Mouse (Mus musculus) A20 (cell line): ENCODE results near the gene Mtmr3.
"Not testable (repeated sequence)": the region's sequence is repeated elsewhere in the genome, so short reads cannot be mapped to it uniquely, and the experiment has no call there.

ENCODE experiments used
- DNase-seq: peaks from one replicate; pipeline ENCODE4 v3.0.0-alpha.2; 2011; ENCODE audit warnings: low read depth, low spot score

Mtmr3 gene

DNA sequence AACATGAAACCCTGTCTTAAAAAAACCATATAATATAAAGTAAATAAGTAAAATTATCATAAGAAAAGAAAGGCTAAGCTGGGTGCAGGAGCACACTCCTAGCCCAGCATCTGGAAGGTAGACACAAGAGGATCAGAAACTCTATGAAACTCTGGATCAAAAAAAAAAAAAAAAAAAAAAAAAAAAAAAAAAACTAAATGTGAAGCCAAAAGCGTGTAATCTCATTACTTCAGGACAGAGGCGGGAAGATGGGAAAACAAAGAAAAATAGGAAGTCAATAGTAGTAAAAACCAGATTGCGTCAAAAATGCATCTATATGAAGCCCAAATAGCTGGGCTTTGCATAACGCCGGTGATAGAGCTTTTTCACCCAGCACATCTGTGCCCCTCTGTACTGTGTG, 7.2 kb upstream of the Mtmr3 start:
- no peak for DNase-seq

DNA sequence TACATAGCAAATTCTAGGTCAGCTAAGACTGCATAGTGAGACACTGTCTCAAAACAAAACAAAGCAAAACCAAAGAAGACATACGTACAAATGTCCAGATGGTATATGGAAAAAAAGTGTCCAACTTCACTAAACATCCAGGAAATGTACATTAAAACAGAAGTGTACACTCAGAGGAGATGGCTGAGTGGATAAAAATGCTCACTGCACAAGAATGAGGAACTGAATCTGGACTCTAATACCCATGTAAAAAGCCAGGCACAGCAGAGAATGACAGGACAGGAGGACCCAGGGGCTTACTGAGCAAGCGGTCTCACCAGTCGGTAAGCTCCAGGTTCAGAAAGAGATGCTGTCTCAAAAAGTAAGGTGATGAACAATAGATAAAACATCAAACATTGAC, 5.3 kb upstream of the Mtmr3 start:
- DNase-seq: peak; percentile 85

DNA sequence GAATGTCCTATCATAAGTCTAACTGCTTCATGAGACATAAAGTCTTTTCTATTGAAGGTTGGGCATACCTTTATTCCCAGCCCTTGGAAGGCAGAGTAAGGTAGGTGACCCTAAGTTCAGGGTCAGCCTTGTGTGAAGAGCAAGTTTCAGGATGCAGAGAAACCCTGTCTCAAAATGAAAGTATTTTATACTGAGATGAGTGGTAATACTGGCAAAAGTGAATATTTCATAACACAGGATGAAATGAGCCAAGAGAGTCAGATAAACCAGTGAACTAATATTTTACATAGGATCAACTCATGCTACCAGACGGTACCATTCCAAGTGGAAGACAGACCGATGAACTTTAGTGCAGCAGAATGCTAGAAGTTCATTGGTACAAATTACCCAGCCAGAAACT, 3.7 kb upstream of the Mtmr3 start:
- DNase-seq: peak; percentile 47

DNA sequence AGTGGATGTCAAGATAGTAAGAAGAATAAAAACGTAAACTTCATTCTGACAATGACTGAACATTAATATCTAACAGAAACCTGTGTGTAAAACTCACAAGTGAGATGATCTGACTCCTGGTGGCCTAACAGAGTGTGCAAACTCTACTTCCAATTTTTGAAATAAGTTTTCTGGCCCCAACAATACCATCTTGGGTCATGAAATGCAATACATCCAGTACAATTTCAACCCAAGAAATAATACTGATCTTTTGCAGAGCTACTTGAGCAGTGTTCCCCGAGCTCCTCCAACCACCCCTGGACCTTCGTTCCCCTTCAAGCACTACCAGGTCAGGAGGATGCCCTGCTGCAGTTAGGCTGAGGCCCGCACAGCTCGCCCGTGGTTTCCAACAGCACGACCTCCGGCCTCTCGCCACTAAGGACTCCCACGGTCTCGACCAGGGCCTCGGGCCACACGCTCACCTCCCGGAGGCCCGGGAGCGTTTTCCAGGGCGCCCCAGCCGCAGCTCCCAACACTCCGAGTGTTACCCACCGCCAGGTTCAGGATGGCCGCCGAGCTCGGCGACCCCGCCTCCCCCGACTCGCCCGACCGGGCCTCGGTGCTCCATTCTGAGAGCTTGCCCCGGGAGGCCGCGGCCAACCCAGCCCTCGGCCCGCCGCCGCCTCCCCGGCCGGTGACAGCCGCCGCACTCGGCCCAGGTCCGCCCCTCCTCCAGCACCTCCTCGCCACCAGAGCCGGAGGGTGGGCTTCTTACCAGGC, 635 bp downstream of the Mtmr3 start:
- DNase-seq: peak; percentile 82

DNA sequence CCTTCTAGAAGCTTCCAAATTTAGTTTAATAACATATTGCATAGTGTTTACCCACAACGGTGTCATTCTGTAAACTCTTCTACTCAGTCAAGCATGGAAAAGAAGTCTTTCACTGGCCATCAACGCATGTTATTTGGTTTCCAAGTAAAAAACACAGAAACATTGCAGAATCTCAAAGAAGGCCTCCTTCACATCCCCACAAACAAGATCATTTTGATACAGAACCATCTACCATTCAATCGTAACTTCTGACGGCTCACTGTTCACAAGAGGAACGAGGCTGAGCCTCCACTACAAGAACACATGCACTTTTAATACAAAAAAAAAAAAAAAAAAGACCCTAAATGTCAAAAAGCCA, 1.2 kb downstream of the Mtmr3 start:
- peak; percentile 70 for DNase-seq

DNA sequence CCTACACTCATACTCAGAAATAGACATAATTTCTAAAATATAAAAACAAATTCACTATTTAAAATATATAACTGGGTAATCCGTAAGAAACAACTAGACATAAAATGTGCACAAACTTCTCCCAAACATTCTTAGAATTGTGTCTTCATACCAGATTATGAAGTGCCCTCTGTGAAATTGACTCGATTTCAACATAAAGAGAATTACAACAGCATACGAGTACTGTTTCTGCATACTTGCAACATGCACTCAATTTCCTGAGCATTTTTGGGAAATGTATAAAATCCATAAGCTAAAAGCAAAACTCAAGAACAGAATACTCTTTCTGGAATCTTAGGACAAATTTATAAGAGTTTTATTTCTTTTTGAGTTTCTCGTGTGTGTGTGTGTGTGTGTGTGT, 2.9 kb downstream of the Mtmr3 start:
- no peak for DNase-seq

DNA sequence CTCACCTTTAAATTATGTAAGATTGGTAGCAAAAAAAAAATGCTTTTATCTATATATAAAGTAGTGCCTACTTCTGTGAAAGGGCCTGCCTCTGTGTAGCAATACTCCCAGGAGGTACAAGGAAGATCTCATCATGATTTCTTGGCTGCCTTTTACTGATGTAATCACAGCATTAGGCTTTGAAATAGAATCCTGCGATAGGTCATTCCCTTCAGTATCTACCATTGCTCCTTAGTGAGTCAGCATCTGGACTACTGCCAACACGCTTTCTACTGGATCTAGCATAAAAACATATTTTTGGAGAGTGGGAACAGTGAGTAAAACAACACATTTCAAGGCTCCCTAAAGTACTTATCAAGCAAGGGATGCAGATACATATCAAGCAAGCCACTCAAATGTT, 16.0 kb downstream of the Mtmr3 start:
- DNase-seq: no peak

DNA sequence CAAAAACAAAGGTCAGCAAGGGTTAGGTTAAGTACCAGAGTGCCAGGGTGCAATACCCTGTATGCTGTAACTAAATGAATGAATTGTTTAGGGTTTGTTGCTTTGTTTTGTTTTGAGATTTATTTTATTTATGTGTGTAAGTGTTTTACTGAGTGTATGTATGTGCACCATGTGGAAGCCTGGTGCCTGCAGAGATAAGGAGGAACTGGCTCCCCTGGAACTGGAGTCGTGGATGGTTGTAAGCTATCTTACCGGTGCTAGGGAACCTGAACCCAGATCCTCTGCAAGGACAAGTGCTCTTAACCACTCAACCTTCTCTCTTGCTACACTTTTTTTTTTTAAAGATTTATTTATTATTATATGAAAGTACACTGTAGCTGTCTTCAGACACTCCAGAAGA, 17.6 kb downstream of the Mtmr3 start:
- DNase-seq: no peak

DNA sequence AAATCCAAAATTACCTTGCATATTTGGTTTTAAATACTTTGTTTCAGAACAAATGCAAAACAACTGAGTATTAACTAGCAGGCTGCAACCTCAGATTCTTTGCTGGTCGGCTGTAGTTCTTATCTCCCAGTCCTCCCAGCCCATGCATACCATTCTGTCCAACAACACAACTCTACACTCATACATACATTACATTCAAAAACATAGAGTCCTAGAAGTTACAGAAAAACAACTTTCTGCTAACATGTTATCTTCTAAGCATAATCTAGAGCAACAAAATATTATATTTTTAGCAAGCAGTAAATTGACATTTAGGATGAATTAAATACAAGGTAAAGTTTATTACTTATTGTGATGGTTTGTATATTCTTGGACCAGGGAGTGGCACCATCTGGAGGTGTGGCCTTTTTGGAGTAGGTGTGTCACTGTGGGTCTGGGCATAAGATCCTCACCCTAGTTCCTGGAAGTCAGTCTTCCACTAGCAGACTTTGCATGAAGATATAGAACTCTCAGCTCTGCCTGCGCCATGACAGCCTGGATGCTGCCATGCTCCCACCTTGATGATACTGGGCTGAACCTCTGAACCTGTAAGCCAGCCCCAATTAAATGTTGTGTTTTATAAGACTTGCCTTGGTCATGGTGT, 18.5 kb downstream of the Mtmr3 start:
- DNase-seq: not testable (repeated sequence)

DNA sequence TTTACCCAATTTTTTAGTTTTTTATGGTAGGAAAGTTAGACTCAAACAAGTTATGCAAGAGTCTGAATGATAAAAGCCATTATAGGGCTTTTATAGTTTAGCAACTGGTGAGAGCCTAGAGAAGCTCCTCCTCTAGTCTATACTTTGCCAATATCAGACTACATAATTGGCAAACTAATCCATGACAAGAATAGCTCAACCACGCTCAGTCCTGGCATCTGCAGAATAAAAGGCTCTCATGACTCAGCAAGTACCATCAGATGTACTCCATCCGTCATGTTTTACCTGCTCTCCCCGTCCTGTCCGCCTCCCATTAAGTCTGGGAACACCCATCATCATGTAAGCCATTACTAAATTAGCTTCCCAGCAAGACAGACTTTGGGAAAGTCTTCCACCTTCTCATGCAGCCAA, 23.2 kb downstream of the Mtmr3 start:
- DNase-seq: no peak

DNA sequence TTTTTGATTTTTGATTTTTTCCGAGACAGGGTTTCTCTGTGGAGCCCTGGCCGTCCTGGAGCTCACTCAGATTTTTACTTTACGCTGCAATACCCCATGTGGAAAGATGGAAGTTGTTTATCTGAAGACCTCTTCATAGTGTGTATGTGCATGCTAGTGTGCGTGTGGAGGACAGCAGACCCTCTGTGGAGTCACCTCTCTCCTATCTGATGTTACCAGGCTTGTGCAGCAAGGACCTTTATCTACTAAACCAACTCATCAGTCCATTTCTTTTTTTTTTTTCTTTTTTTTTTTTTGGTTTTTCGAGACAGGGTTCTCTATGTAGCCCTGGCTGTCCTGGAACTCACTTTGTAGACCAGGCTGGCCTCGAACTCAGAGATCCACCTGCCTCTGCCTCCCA, 28.3 kb downstream of the Mtmr3 start:
- no peak for DNase-seq

DNA sequence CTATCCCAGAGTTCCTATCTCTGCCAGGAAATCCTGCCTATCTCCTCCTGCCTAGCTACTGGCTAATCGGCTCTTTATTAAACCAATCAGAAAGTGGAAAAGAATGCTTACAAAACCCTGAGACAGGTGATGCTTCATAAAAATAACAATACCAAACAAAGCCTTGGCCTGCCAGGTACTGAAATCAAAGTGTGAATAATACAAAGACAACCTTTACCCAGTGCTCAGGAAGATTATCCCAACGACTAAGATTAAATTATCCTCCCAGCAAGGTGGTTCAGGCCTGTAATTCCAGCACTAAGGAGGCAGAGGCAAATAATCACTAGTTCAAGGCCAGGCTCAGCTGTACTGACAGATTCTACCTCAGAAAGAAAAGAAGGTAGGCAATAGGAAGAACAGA, 29.1 kb downstream of the Mtmr3 start:
- DNase-seq: no peak

DNA sequence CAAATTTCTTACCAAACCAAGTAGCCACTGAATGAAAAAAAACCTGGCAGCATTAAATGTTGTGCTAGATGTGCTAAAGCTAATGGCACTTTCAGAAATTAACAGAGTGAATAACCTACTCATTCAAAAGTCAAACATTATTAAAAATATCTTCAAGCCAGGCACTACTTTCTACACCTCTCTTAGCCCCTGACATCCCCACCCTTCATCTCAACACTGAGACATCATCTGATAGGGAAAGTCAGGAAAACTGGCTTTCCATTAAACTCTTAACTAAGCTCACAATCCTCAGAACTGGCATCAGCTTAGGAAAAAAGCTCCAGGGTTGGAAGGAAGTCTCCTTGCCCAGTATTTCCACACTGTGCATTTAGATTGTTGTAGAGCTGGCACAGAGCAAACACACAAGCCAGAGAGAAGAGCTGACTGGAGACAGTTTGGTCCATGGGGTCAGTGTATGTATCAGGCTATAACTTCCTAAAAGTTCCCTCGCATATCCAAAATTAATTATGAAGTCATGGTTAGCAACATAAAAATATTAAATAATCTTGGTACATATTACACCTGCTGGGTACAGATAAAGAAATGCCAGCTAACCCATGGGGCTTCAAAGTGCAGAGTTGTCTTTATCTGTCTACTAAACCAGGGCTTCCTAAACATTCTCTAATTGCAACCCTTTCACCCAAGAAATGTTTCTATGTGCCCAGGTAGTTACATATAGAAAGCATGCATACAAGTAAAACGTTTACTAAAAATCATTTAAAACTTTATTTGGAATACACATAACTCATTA, 41.2 kb downstream of the Mtmr3 start:
- no peak for DNase-seq

DNA sequence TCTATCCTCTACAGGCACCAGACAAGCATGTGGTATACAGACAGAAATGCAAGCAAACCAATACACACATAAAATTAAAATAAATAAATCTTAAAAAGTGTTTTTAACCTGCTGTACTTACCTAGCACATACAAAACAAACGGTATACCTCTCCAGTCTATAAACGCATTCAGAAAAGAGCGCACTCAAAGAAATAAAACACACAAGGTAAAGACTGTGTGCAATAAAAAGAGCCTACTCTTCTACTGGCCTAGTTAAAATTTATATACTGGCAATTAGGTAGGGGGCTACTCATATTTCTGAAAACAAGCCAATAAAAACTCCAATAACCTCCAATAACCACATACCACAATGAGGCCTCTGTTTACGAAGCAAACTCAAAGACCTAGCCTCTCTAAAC, 47.1 kb downstream of the Mtmr3 start:
- DNase-seq: no peak

DNA sequence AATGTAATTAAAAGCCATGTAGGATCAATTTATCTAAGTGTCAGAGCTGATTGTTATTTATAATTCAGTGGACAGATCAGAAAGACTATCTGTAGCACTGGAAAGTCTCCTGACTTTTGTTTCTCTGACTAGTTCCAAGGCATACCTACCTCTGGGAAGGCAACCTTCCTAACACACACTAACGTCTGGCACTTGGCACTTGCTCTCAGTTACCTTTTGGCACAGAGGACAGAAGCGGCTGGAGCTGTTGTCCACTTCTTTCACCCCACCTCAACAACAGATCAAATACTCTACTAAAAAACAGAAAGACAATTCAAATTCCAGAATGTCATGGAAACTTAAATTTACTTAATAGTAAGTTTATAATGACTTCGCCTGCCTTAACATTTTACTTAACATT, 48.7 kb downstream of the Mtmr3 start:
- DNase-seq: no peak

DNA sequence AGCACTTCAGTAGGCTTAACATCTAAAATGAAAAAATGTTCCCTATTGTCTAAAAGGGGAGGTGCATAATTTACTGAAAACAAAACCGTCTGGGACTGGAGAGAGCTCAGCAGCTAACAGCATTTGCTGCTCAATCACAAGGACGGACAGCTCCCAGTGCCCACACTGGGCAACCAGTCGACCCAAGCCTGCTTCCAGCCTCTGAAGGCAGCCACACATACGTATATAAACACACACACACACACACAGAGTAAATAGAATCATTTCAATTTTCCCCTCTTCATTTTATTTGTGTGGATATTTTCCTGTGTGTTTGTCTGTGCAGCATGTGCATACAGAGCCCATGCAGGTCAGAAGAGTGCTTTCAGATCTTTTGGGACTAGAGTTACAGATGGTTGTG, 49.3 kb downstream of the Mtmr3 start:
- peak; percentile 23 for DNase-seq

DNA sequence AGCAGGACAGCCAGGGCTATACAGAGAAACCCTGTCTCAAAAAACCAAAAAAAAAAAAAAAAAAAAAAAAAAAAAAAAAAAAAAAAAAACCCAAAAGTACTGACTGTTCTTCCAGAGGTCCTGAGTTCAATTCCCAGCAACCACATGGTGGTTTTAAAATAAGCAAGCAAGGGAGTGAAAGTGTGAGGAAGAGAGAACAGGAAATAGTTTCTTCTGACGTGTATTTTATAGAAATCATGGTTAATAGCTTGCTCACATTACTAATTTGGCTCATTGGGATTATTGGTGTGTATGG, 50.1 kb downstream of the Mtmr3 start:
- not testable (repeated sequence) for DNase-seq

DNA sequence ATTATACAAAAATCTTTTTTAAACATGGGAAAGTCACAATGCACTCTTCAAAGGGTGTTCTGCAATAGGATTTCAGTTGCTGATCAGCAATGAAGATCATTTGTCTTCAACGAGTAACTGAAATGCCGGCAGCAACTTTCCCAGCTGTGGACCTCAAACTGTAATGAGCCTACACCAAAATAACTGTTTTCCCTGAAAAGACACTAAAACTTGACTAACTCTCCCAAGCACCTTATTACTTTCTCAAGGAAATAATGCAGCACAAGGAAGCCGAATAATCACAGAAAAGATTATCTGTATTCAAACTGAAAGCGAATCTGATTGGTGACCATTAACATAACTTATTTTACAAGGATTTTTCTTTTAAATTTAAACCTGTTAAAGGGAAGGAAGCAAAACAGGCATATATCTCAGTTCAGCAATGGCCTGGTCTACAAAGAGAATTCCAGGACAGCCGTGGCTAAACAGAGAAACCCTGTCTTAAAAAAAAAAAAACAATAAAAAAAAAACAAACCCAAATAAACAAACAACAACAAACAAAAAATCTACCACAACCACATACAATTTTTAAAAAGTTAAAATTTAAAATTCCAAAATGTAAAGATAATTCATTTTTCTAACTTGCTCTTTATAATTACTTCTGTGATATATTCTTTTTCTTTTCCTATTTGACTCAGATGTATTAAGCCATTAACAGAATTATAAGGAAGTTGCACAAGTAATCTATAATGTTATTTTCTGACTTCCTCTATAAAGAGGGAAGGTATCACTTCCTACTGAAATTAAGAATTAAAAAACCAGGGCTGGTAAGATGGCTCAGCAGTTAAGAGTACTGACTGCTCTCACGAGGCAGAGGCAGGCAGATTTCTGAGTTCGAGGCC, 50.7 kb downstream of the Mtmr3 start:
- peak; percentile 67 for DNase-seq

DNA sequence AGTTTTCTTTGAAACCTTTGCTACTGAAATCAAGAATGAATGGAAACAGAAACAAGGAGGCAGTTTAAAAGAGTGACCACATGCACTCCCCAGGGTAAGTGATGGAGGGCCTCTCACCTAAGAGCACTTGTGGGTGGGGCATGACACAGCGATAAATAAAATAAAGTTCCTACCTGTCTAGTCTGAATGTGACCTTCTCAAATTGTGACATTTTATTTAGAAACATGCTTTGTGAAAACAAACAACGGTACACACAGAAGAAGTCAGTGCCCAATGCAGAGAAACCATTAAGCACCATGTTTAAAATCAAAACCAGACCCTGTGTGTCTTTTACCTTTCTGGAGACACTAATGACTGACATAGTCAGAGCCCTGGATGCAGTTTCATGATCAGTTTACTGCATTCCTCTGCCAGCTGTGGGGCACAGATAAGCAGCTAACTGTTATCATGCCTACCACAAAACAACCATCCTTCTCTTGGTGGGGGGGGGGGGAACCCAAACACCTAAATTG, 51.6 kb downstream of the Mtmr3 start:
- DNase-seq: peak; percentile 61

DNA sequence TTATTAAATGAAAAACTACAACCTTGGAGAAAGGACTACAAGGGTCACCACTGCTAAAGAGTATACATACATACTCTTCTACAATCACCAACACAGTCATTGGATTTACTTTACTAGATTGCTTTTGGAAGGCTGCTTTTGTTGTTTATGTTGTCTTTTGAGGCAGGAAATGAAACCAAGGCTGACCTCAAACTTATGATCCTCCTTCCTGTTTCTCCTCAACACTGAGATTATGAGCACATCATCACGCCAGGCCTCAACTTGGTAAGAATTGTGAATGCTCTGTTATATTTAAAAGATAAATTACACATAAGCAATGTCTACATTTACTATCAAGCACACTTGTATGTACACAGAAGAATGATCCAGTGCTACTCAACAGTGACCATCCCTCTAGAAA, 58.0 kb downstream of the Mtmr3 start:
- DNase-seq: peak; percentile 48

DNA sequence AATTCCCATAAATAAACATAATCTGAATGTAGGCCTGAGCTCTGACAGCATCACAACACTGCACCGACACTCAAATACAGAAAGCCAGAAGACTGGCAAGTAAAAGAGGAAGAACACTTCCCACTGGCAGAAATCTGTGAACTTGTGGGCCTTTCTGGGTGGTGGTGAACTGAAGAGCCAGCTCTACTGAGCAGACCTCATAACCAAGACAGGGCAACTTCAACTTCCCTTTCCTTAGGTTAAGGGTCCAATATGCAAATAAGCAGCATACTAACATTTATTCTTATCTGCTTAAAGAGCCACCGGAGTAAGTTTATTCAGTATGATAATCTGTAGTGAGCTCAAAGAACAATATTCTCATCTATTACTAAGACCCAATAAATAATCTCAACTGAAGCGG, 67.5 kb downstream of the Mtmr3 start:
- DNase-seq: peak; percentile 51

DNA sequence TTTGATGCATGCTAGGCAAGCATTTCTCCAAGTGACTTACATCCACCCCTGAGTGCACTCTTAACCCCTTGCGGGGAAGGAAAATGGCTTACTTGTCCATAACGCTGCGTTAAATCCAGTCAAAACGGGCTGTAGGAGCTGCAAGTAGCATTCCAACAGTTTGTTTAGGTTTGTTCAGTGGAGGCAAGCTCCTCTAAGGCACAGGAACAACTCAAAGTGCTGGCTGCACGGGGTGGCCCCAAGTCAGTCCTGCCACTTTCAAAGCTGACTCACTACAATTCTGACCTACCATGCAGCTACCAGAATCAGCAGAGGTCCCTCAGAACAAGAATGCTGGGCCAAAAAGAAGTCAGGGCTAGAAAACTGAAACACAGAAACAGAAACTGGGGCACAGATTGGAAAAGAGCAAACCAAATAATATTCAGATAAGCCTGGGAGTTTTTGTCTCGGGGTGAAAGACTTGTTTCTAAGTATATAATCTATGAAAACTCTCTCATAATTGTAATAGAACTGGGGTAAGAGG, 72.5 kb downstream of the Mtmr3 start:
- no peak for DNase-seq
